Mouse (Mus musculus) midbrain, embryonic 16.5 days (tissue): ENCODE data around the gene Celsr2. TPM values are rescaled to one million over a fixed set of nuclear protein-coding genes. Genes with fewer than 3 reads are reported as not detected.

Experiments used
- ATAC-seq: fragments of 200-750 bp; cut with Nextera tagmentation; 2 replicates; pipeline ENCODE4 v1.8.0; 2017; ENCODE audit warnings: moderate TSS enrichment
- H3K27ac ChIP-seq: fragments of 300-500 bp; sonication (generic); 2 replicates; pipeline ENCODE4 v1.5.1; 2014; ENCODE audit warnings: mild to moderate bottlenecking, low read length, mixed read lengths
- H3K27me3 ChIP-seq: fragments of 300-500 bp; sonication (generic); 2 replicates; pipeline ENCODE4 v1.6.1; 2014; ENCODE audit warnings: low read depth, low read length, mixed read lengths; ENCODE audit not compliant: control insufficient read depth, insufficient read depth
- H3K36me3 ChIP-seq: fragments of 300-500 bp; sonication (generic); 2 replicates; pipeline ENCODE4 v1.6.1; 2014; ENCODE audit warnings: mild to moderate bottlenecking, low read length, moderate library complexity, mixed read lengths; ENCODE audit not compliant: control insufficient read depth, insufficient read depth
- H3K4me1 ChIP-seq: fragments of 300-500 bp; sonication (generic); 2 replicates; pipeline ENCODE4 v1.6.1; 2014; ENCODE audit warnings: mild to moderate bottlenecking, low read length, mixed read lengths; ENCODE audit not compliant: control insufficient read depth, insufficient read depth
- H3K4me2 ChIP-seq: fragments of 300-500 bp; sonication (generic); 2 replicates; pipeline ENCODE4 v1.6.1; 2014; ENCODE audit warnings: mild to moderate bottlenecking, low read length, mixed read lengths
- H3K4me3 ChIP-seq: fragments of 300-500 bp; sonication (generic); 2 replicates; pipeline ENCODE4 v1.5.1; 2014; ENCODE audit warnings: low read depth, mild to moderate bottlenecking, low read length, moderate library complexity, mixed read lengths
- H3K9ac ChIP-seq: fragments of 300-500 bp; sonication (generic); 2 replicates; pipeline ENCODE4 v1.6.1; 2014; ENCODE audit warnings: low read depth, low read length, mixed read lengths
- H3K9me3 ChIP-seq: fragments of 300-500 bp; sonication (generic); replicated peaks from 2 replicates; pipeline ENCODE4 v1.6.1; 2014; ENCODE audit warnings: mild to moderate bottlenecking, low read length, mixed read lengths; ENCODE audit not compliant: control insufficient read depth, poor library complexity, severe bottlenecking
- whole genome bisulfite sequencing: fragments of 180-500 bp; shearing (Covaris S2); extraction: QIAGEN DNeasy Blood & Tissue Kit; methylation state at CpG from one replicate; pipeline ENCODE4 v1.1.7; 2014; 5-methylcytosine and 5-hydroxymethylcytosine counted together
- polyA plus RNA-seq: library from polyadenylated mRNA; unstranded; fragments of >200 nt; fragmentation: Nextera tagmentation; extraction: Ambion mirVana; gene quantifications from 2 replicates; pipeline ENCODE4 v1.2.1, GENCODE M21; 2015

The Celsr2 gene
- polyA plus RNA-seq, 1 experiment from 2014 or later = 27.9 TPM

DNA sequence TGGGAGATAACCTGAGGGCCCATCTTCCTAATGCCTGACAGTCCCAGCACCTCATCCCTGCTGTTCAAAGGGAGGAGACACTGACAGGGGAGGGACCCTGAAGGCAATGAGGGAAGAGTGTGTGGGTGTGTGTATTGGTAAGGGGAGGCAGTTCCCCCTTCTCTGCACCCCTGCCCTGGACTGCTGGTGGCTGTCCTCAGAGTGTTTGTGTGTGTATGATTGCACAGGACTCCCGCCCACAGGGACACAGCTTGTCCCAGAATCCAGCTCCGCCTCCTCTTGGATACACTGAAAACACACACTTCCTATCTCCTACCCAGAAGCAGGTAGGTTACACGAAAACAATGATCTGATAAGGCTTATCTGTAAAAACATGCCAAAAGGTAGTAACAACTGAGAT, 60.1 kb downstream of the Celsr2 start:
- no peak overlapping the region for H3K9ac ChIP-seq
- no peak overlapping the region for H3K27ac ChIP-seq
- no peaks in the 10 kb centered on the region for H3K27me3 ChIP-seq
- H3K4me3 ChIP-seq = no peak overlapping the region
- H3K36me3 ChIP-seq = peaks cover 51% of the 10 kb centered on the region
- H3K9me3 ChIP-seq = no peaks in the 10 kb centered on the region
- no peak for ATAC-seq
- WGBS = 87% methylated on average over 3 of the region's 3 CpGs
- no peak overlapping the region for H3K4me2 ChIP-seq
- H3K4me1 ChIP-seq = no peaks in the 10 kb centered on the region

DNA sequence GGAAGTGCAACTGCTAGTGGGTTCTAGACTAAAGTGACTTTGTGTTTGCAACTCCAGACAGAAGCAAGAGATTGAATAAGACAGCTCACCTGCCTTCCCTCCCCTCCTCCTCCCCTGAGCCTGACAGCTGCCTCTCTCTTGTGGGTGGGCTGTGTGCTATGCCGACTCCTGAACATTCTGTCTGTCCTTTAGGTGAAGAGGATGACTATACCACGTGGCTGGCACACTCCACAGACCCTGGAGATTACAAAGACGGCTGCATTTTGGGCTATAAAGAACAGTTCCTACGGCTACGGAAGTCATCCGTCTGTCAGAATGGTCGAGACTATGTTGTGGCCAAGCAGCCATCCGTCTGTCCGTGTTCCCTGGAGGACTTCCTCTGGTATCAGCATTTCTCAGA, 67.0 kb downstream of the Celsr2 start:
- Histone ChIP-seq H3K4me2 (no peak overlapping the region), H3K27ac (no peak overlapping the region), H3K9ac (no peak overlapping the region), H3K4me1 (no peaks in the 10 kb centered on the region), H3K9me3 (no peaks in the 10 kb centered on the region), H3K4me3 (no peak overlapping the region), H3K36me3 (peaks cover 52% of the 10 kb centered on the region), H3K27me3 (no peaks in the 10 kb centered on the region)
- no peak for ATAC-seq
- 91% methylated on average over 9 of the region's 9 CpGs for WGBS

DNA sequence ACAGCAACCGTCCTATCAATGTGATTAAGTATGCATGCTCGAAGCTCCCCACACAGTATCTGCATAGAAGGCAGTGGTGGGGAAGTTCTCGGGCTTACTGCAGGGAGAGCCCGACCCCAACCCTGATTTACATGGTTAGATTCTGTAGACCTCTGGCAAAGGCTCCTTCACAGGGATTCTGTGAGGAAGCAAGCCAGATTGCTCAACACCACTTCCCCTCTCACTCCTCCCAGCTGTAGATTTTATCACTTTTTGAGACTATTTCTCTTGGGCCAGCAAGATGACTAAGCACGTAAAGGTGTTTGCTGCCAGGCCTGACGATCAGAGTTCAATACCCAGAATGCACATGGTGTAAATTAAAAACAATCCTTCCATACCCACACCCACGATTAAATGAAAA, 69.5 kb downstream of the Celsr2 start:
- H3K4me2 ChIP-seq = no peak overlapping the region
- H3K27me3 ChIP-seq = no peaks in the 10 kb centered on the region
- H3K4me1 ChIP-seq = no peaks in the 10 kb centered on the region
- WGBS = 89% methylated on average over 7 of the region's 7 CpGs
- H3K9ac ChIP-seq = no peak overlapping the region
- H3K36me3 ChIP-seq = peaks cover 48% of the 10 kb centered on the region
- H3K27ac ChIP-seq = no peak overlapping the region
- no peaks in the 10 kb centered on the region for H3K9me3 ChIP-seq
- ATAC-seq = no peak
- H3K4me3 ChIP-seq = no peak overlapping the region

DNA sequence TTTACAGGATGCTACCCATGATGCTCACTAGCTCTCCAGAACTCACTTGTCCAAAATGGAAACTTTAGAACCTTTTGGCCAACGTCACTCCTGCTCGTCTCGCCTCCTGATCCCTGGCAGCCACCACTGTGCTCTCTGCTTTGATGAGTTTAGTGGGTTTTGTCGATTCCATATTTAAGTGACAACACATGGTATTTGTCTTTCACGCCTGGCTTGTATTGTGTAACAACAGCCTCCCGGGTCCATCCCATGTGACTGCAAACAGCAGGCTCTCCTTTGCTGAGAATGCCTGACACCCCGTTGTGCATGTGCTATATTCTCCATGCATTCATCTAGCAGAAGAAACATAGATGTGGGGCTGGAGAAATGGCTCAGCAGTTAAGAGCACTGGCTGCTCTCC, 73.2 kb downstream of the Celsr2 start:
- H3K9me3 ChIP-seq = no peaks in the 10 kb centered on the region
- no peak overlapping the region for H3K4me3 ChIP-seq
- no peak for ATAC-seq
- H3K27me3 ChIP-seq = no peaks in the 10 kb centered on the region
- H3K27ac ChIP-seq = no peak overlapping the region
- H3K4me2 ChIP-seq = no peak overlapping the region
- H3K4me1 ChIP-seq = no peaks in the 10 kb centered on the region
- 83% methylated on average over 7 of the region's 7 CpGs for WGBS
- no peak overlapping the region for H3K9ac ChIP-seq
- H3K36me3 ChIP-seq = peaks cover 53% of the 10 kb centered on the region

DNA sequence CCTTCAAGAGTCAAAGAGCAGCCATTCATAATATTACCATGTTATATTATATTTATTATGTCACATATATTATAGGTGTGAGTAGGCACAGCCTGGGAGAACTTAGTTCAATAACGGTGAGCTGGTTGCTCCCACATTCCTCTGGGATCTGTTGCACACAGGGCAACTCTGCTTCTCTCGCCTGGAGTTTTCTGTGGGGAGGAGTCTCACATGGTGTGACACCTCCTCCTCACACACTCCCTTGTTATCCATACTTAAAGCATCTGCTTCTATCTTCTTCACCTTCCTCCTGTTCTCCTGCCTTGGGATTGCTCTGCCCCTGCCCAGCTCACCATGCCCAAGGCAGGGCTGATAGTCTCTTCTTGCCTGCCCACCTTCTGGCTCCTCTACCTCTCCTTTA, 74.3 kb downstream of the Celsr2 start:
- Histone ChIP-seq H3K9ac (no peak overlapping the region), H3K36me3 (peaks cover 50% of the 10 kb centered on the region), H3K4me3 (no peak overlapping the region), H3K27ac (no peak overlapping the region), H3K4me1 (no peaks in the 10 kb centered on the region), H3K9me3 (no peaks in the 10 kb centered on the region), H3K4me2 (no peak overlapping the region), H3K27me3 (no peaks in the 10 kb centered on the region)
- ATAC-seq = no peak
- WGBS = 87% methylated on average over 2 of the region's 2 CpGs

Other genes with a start within 250 kb of the Celsr2 start
- gene Amigo1, start 229.2 kb downstream of the Celsr2 start, polyA plus RNA-seq = 11.8 and 12.6 TPM in 2 replicates
- 4.6 and 4.8 TPM in 2 replicates for gene Cyb561d1, start 214.3 kb downstream of the Celsr2 start, polyA plus RNA-seq
- 23.0 and 23.8 TPM in 2 replicates for gene Atxn7l2, start 204.6 kb downstream of the Celsr2 start, polyA plus RNA-seq
- 0.30 and 0.67 TPM in 2 replicates for gene Sypl2, start 188.9 kb downstream of the Celsr2 start, polyA plus RNA-seq
- 220 and 238 TPM in 2 replicates for gene Psma5, start 158.6 kb downstream of the Celsr2 start, polyA plus RNA-seq
- gene Sort1, start 131.5 kb downstream of the Celsr2 start, polyA plus RNA-seq = 12.4 and 16.2 TPM in 2 replicates
- not detected in 2 replicates for gene Mybphl, start 50.6 kb downstream of the Celsr2 start, polyA plus RNA-seq
- 3.9 and 5.2 TPM in 2 replicates for gene Psrc1, start 31.7 kb downstream of the Celsr2 start, polyA plus RNA-seq
- 217 and 220 TPM in 2 replicates for gene Sars, start 29.7 kb upstream of the Celsr2 start, polyA plus RNA-seq
- 3.1 and 4.4 TPM in 2 replicates for gene 1700013F07Rik, start 118.6 kb upstream of the Celsr2 start, polyA plus RNA-seq
- gene 5330417C22Rik, start 121.0 kb upstream of the Celsr2 start, polyA plus RNA-seq = 20.8 and 21.5 TPM in 2 replicates
- 55.8 and 60.3 TPM in 2 replicates for gene Tmem167b, start 146.9 kb upstream of the Celsr2 start, polyA plus RNA-seq
- gene Taf13, start 156.1 kb upstream of the Celsr2 start, polyA plus RNA-seq = 55.5 and 59.1 TPM in 2 replicates
- gene Wdr47, start 175.7 kb upstream of the Celsr2 start, polyA plus RNA-seq = 124 and 128 TPM in 2 replicates
- 41.4 and 43.4 TPM in 2 replicates for gene Clcc1, start 238.4 kb upstream of the Celsr2 start, polyA plus RNA-seq